Mouse (Mus musculus) E14TG2a.4 (cell line): ENCODE measurements around the gene Hoxb3.

Experiments
- CTCF ChIP-seq: conservative IDR thresholded peaks from 2 replicates; pipeline ENCODE4 v1.5.1; 2014; ENCODE audit warnings: low read length
- NANOG ChIP-seq: IDR thresholded peaks from 2 replicates; pipeline ENCODE4 v1.6.1; 2014; ENCODE audit warnings: borderline replicate concordance, low read length, mixed read lengths
- POU5F1 ChIP-seq: IDR thresholded peaks from 2 replicates; pipeline ENCODE4 v1.6.1; 2014; ENCODE audit warnings: low read length, borderline replicate concordance

GRCm38 (mm10) chr11:96287411-96287810, 35.7 kb upstream of the Hoxb3 start:
- TF ChIP-seq CTCF (no peak), POU5F1 (no peak), NANOG (no peak)
